Mouse (Mus musculus): ENCODE data around the gene Prpf38b. TPM values are rescaled to one million over a fixed set of nuclear protein-coding genes. Genes with fewer than 3 reads are reported as not detected.

Prpf38b gene
- polyA plus RNA-seq, 1 experiment from 2014 or later, result 44.0 TPM

DNA sequence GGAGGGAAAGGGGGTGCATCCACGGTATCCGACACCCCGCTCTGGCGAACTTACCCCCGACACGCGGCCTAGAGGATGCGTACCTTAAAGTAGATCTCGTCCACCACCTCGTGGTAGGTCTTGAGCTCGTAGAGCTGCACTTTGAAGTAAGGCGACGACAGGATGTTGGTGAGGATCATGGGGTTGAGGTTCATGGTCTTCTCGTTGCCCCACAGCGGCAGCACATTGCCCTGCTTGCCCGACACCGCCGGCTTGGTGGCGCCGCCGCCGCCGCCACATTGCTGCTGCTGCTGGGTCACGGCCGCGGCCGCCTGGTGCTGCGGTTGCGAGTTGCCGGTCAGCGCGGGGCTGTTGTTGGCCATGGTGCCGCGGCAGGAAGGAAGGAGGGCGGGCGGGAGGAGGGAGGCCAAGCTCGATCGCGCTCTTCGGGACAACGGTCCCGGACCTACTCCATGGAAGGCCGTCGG, 413 bp downstream of the Prpf38b start:
- H3K9me3 ChIP-seq (ENCODE audit: control insufficient read depth, low read length), result no peaks in the 10 kb centered on the region
- peak overlapping the region; percentile 87 for H3K9ac ChIP-seq (replicated peaks; ENCODE audit: low read length)
- no peaks in the 10 kb centered on the region for H3K27me3 ChIP-seq (ENCODE audit: control insufficient read depth, insufficient read depth, low read length)
- peak overlapping the region; percentile 95 for H3K27ac ChIP-seq (replicated peaks; ENCODE audit: low read depth, low read length)
- peak; percentile 77 for DNase-seq
- peaks cover 22% of the 10 kb centered on the region for H3K36me3 ChIP-seq (ENCODE audit: control insufficient read depth, insufficient read depth, low read length)
- peak; percentile 84 for ATAC-seq (ENCODE audit: low FRiP score, low TSS enrichment)
- H3K4me2 ChIP-seq (ENCODE audit: low read length), result peak overlapping the region; percentile 95
- under 1% methylated on average over 44 of the region's 44 CpGs for WGBS
- peak overlapping the region; percentile 98 for H3K4me3 ChIP-seq (replicated peaks; ENCODE audit: low read depth, low read length)
- peaks cover 19% of the 10 kb centered on the region for H3K4me1 ChIP-seq (ENCODE audit: control insufficient read depth, insufficient read depth, low read length)

DNA sequence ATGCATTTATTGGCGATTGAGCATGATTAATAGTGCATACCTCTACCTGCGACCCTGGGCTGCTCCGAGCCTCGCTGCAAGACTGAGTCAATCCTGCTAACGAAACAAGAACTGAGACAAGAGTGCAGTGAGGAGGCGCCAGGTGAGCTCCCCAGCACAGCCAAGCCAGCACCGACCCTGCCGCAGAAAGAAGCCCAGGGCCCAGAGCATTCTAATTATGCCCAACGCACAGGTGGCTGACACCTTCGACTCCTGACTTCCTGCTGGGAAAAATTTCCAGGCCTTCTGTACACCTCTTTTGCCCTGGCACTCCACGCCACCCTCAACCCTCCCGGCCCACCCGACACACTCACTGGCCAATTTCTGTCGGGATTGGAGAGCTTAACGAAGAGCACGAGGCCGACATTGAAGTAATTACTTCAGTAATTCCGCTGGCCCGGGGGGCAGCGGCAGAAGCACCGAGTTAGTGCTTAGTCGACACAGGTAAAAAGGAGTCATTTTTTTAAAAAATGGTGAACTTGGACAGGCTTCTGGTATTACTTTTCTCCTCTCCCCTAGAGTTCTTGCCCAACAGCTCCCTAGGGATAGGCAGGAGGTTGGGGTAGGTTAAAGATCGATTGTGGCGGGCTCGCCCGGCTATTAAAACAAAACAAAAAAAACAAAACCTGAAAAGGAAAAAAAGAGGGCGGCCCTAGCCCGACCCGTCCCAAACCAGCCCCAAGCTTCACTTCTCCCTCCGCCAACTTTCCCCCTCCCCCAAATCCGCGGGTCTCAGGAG, 1.0 kb downstream of the Prpf38b start:
- no peaks in the 10 kb centered on the region for H3K27me3 ChIP-seq (ENCODE audit: control insufficient read depth, insufficient read depth, low read length)
- peak overlapping the region; percentile 98 for H3K4me3 ChIP-seq (replicated peaks; ENCODE audit: low read depth, low read length)
- H3K4me2 ChIP-seq (ENCODE audit: low read length), result peak overlapping the region; percentile 95
- no peak for ATAC-seq (ENCODE audit: low FRiP score, low TSS enrichment)
- H3K9ac ChIP-seq (replicated peaks; ENCODE audit: low read length), result peak overlapping the region; percentile 87
- H3K4me1 ChIP-seq (ENCODE audit: control insufficient read depth, insufficient read depth, low read length), result peaks cover 19% of the 10 kb centered on the region
- no peaks in the 10 kb centered on the region for H3K9me3 ChIP-seq (ENCODE audit: control insufficient read depth, low read length)
- DNase-seq, result peak; percentile 42
- WGBS, result under 1% methylated on average over 30 of the region's 32 CpGs
- peaks cover 29% of the 10 kb centered on the region for H3K36me3 ChIP-seq (ENCODE audit: control insufficient read depth, insufficient read depth, low read length)
- H3K27ac ChIP-seq (replicated peaks; ENCODE audit: low read depth, low read length), result peak overlapping the region; percentile 95

GRCm38 (mm10) chr3:108902934-108903333, 8.6 kb downstream of the Prpf38b start:
- H3K9me3 ChIP-seq (ENCODE audit: control insufficient read depth, low read length), result no peaks in the 10 kb centered on the region
- WGBS, result 95% methylated on average over 6 of the region's 6 CpGs
- H3K36me3 ChIP-seq (ENCODE audit: control insufficient read depth, insufficient read depth, low read length), result peaks cover 60% of the 10 kb centered on the region
- no peak overlapping the region for H3K4me3 ChIP-seq (replicated peaks; ENCODE audit: low read depth, low read length)
- no peaks in the 10 kb centered on the region for H3K4me1 ChIP-seq (ENCODE audit: control insufficient read depth, insufficient read depth, low read length)
- no peak for ATAC-seq (ENCODE audit: low FRiP score, low TSS enrichment)
- H3K27me3 ChIP-seq (ENCODE audit: control insufficient read depth, insufficient read depth, low read length), result no peaks in the 10 kb centered on the region
- no peak overlapping the region for H3K4me2 ChIP-seq (ENCODE audit: low read length)
- H3K27ac ChIP-seq (replicated peaks; ENCODE audit: low read depth, low read length), result no peak overlapping the region
- DNase-seq, result no peak
- no peak overlapping the region for H3K9ac ChIP-seq (replicated peaks; ENCODE audit: low read length)

GRCm38 (mm10) chr3:108902038-108902437, 9.5 kb downstream of the Prpf38b start:
- H3K9me3 ChIP-seq (ENCODE audit: control insufficient read depth, low read length), result no peaks in the 10 kb centered on the region
- H3K27ac ChIP-seq (replicated peaks; ENCODE audit: low read depth, low read length), result no peak overlapping the region
- no peak overlapping the region for H3K9ac ChIP-seq (replicated peaks; ENCODE audit: low read length)
- peaks cover 52% of the 10 kb centered on the region for H3K36me3 ChIP-seq (ENCODE audit: control insufficient read depth, insufficient read depth, low read length)
- H3K27me3 ChIP-seq (ENCODE audit: control insufficient read depth, insufficient read depth, low read length), result no peaks in the 10 kb centered on the region
- H3K4me2 ChIP-seq (ENCODE audit: low read length), result no peak overlapping the region
- H3K4me1 ChIP-seq (ENCODE audit: control insufficient read depth, insufficient read depth, low read length), result no peaks in the 10 kb centered on the region
- H3K4me3 ChIP-seq (replicated peaks; ENCODE audit: low read depth, low read length), result no peak overlapping the region
- WGBS, result 50% methylated on average over 2 of the region's 2 CpGs
- DNase-seq (no peak), ATAC-seq (ENCODE audit: low FRiP score, low TSS enrichment) (no peak)

GRCm38 (mm10) chr3:108900681-108901080, 10.8 kb downstream of the Prpf38b start:
- Histone ChIP-seq H3K4me1 (ENCODE audit: control insufficient read depth, insufficient read depth, low read length) (no peaks in the 10 kb centered on the region), H3K27me3 (ENCODE audit: control insufficient read depth, insufficient read depth, low read length) (no peaks in the 10 kb centered on the region), H3K9ac (replicated peaks; ENCODE audit: low read length) (no peak overlapping the region), H3K4me2 (ENCODE audit: low read length) (no peak overlapping the region), H3K27ac (replicated peaks; ENCODE audit: low read depth, low read length) (no peak overlapping the region), H3K9me3 (ENCODE audit: control insufficient read depth, low read length) (no peaks in the 10 kb centered on the region), H3K36me3 (ENCODE audit: control insufficient read depth, insufficient read depth, low read length) (peaks cover 40% of the 10 kb centered on the region), H3K4me3 (replicated peaks; ENCODE audit: low read depth, low read length) (no peak overlapping the region)
- no peak for ATAC-seq (ENCODE audit: low FRiP score, low TSS enrichment)
- no peak for DNase-seq
- WGBS, result 77% methylated on average over 5 of the region's 5 CpGs

DNA sequence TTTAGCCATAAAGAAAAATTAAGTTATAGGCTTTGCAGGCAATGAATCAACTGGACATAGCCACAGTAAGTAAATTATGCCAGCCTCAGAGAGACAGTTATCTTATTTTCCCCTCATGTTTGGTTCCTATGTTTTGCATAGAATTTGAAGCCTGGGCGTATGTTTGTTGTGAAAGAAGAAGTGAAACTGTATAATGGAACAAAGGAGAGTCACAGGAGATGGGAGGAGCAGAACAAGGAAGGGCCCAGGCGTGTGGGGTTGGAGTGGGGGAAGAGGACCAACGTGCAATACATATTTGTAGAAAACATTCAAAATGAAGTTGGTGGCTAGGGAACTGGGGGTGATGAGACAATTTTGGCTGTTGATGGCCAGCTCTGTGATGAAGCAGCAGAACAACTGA, 11.4 kb downstream of the Prpf38b start:
- Histone ChIP-seq H3K36me3 (ENCODE audit: control insufficient read depth, insufficient read depth, low read length) (peaks cover 35% of the 10 kb centered on the region), H3K4me2 (ENCODE audit: low read length) (no peak overlapping the region), H3K27ac (replicated peaks; ENCODE audit: low read depth, low read length) (no peak overlapping the region), H3K4me1 (ENCODE audit: control insufficient read depth, insufficient read depth, low read length) (no peaks in the 10 kb centered on the region), H3K9me3 (ENCODE audit: control insufficient read depth, low read length) (no peaks in the 10 kb centered on the region), H3K4me3 (replicated peaks; ENCODE audit: low read depth, low read length) (no peak overlapping the region), H3K27me3 (ENCODE audit: control insufficient read depth, insufficient read depth, low read length) (no peaks in the 10 kb centered on the region), H3K9ac (replicated peaks; ENCODE audit: low read length) (no peak overlapping the region)
- DNase-seq (no peak), ATAC-seq (ENCODE audit: low FRiP score, low TSS enrichment) (no peak)
- 94% methylated on average over 3 of the region's 3 CpGs for WGBS

- no peak for ATAC-seq (ENCODE audit: low FRiP score, low TSS enrichment)
- H3K36me3 ChIP-seq (ENCODE audit: control insufficient read depth, insufficient read depth, low read length), result peaks cover 20% of the 10 kb centered on the region
- H3K27ac ChIP-seq (replicated peaks; ENCODE audit: low read depth, low read length), result no peak overlapping the region
- H3K4me2 ChIP-seq (ENCODE audit: low read length), result no peak overlapping the region
- H3K9me3 ChIP-seq (ENCODE audit: control insufficient read depth, low read length), result no peaks in the 10 kb centered on the region
- no peak overlapping the region for H3K4me3 ChIP-seq (replicated peaks; ENCODE audit: low read depth, low read length)
- no peaks in the 10 kb centered on the region for H3K27me3 ChIP-seq (ENCODE audit: control insufficient read depth, insufficient read depth, low read length)
- H3K9ac ChIP-seq (replicated peaks; ENCODE audit: low read length), result no peak overlapping the region
- DNase-seq, result no peak
- WGBS, result 97% methylated on average over 4 of the region's 4 CpGs
- no peaks in the 10 kb centered on the region for H3K4me1 ChIP-seq (ENCODE audit: control insufficient read depth, insufficient read depth, low read length)
Observed at GRCm38 (mm10) chr3:108898640-108899039, 12.9 kb downstream of the Prpf38b start.

DNA sequence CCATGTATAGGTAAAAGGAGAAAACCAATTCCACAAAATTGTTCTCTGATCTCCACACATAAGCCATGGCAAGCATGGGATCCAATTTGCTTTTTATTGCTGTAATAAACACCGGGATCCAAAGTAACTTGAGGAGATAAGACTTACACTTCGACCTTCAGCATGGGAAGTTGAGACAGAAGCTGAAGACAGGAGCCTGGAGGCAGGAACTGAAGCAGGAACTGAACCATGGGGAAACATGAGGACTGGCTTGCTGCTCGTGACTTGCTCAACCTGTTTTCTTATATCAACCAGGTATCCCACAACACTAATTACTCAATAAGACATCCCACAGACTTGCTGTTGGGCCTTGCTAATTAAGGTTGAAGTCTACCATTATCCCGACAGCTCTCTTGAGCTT, 18.6 kb downstream of the Prpf38b start:
- ATAC-seq (ENCODE audit: low FRiP score, low TSS enrichment) (no peak), DNase-seq (no peak)
- H3K27ac ChIP-seq (replicated peaks; ENCODE audit: low read depth, low read length), result no peak overlapping the region
- no peak overlapping the region for H3K4me3 ChIP-seq (replicated peaks; ENCODE audit: low read depth, low read length)
- 79% methylated on average over 4 of the region's 4 CpGs for WGBS
- H3K27me3 ChIP-seq (ENCODE audit: control insufficient read depth, insufficient read depth, low read length), result no peaks in the 10 kb centered on the region
- H3K4me2 ChIP-seq (ENCODE audit: low read length), result no peak overlapping the region
- H3K36me3 ChIP-seq (ENCODE audit: control insufficient read depth, insufficient read depth, low read length), result no peaks in the 10 kb centered on the region
- no peak overlapping the region for H3K9ac ChIP-seq (replicated peaks; ENCODE audit: low read length)
- no peaks in the 10 kb centered on the region for H3K4me1 ChIP-seq (ENCODE audit: control insufficient read depth, insufficient read depth, low read length)
- no peaks in the 10 kb centered on the region for H3K9me3 ChIP-seq (ENCODE audit: control insufficient read depth, low read length)

DNA sequence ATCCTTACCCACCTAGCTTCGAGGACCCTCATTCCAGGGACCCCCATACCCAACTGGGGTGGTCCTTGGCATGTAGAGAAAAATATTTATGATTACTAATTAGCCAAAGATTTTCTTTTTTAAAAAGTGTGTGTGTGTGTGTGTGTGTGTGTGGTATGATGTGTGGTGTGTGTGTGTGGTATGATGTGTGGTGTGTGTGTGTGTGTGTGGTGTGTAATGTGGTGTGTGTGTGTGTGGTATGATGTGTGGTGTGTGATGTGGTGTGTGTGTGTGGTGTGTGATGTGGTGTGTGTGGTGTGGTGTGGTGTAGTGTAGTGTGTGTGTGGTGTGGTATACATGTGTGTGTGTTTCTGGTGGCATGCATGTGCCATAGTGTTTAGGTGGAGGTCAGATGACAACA, 19.4 kb downstream of the Prpf38b start:
- Histone ChIP-seq H3K4me1 (ENCODE audit: control insufficient read depth, insufficient read depth, low read length) (no peaks in the 10 kb centered on the region), H3K4me2 (ENCODE audit: low read length) (no peak overlapping the region), H3K36me3 (ENCODE audit: control insufficient read depth, insufficient read depth, low read length) (no peaks in the 10 kb centered on the region), H3K27me3 (ENCODE audit: control insufficient read depth, insufficient read depth, low read length) (no peaks in the 10 kb centered on the region), H3K4me3 (replicated peaks; ENCODE audit: low read depth, low read length) (no peak overlapping the region), H3K9me3 (ENCODE audit: control insufficient read depth, low read length) (no peaks in the 10 kb centered on the region), H3K27ac (replicated peaks; ENCODE audit: low read depth, low read length) (no peak overlapping the region), H3K9ac (replicated peaks; ENCODE audit: low read length) (no peak overlapping the region)
- DNase-seq (no peak), ATAC-seq (ENCODE audit: low FRiP score, low TSS enrichment) (no peak)
- WGBS, result 69% methylated on average over 1 of the region's 1 CpGs
